Mouse (Mus musculus) gastrocnemius, postnatal 10 days (tissue): ENCODE results near the gene Tfpt. TPM values are rescaled to one million over a fixed set of nuclear protein-coding genes. Genes with fewer than 3 reads are reported as not detected.
"Not testable (repeated sequence)": the region's sequence is repeated elsewhere in the genome, so short reads cannot be mapped to it uniquely, and the experiment has no call there.

Source experiments
- DNase-seq: peaks from one replicate; pipeline ENCODE4 v3.0.0; 2021; ENCODE audit warnings: mixed read lengths
- total RNA-seq, 2 experiments: library from RNA; stranded (reverse); gene quantifications; 2 replicates each; pipeline ENCODE4 v1.2.3; 2021

The Tfpt gene
- total RNA-seq, 2 experiments from 2014 or later = 13.1 to 18.2 TPM

GRCm38 (mm10) chr7:3617242-3617995 is 12.3 kb downstream of the Tfpt start, which contains the start of gene Ndufa3:
Ndufa3 (plus strand) TSS chr7:3617373.
- peak; percentile 82 for DNase-seq

- no peak for DNase-seq
Measured at GRCm38 (mm10) chr7:3616389-3617241, 13.1 kb downstream of the Tfpt start.

GRCm38 (mm10) chr7:3616057-3616388 is 13.7 kb downstream of the Tfpt start, which contains the start of gene Oscar:
Oscar (minus strand) TSS chr7:3616157.
- DNase-seq = no peak

- no peak for DNase-seq
Measured at GRCm38 (mm10) chr7:3614021-3614420, 15.7 kb downstream of the Tfpt start.

DNA sequence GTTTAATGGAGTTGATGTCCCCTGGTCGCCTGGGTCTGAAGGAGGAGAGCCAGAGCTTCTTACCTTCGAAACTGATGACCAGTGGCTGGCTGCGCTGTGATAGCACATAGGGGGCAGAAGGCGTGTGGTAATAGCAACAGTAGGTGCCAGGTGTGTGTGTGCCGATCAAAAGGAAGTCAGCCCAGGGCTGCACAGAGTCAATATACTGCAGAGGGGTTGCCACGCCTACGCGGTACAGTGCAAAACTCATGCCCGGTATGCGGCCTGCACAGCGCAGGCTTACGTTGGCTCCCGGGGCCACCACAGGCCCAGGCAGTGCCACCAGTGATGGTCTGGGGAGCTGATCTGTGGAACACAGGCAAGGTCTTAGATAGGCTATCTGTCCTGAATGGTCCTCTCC is 18.7 kb downstream of the Tfpt start:
- DNase-seq = no peak

DNA sequence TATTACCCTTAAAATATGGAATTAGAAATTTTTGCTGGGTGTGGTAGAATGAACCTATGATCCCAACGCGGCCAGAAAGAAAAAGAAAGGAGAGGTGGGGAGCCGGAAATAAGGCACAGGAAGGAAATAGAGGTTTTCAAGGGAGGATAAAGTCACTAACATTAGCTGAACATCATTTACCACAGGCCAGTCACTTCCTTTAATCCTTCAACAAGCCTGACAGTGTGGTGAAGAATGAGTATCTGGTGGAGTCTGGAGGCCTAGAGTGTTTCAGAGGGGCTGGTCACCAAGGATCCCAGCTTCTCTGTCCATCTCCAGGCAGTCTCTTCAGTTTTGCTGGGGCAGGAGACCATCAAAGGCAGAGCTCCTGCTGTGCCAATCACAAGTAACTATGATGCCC is 19.3 kb downstream of the Tfpt start:
- DNase-seq = no peak

DNA sequence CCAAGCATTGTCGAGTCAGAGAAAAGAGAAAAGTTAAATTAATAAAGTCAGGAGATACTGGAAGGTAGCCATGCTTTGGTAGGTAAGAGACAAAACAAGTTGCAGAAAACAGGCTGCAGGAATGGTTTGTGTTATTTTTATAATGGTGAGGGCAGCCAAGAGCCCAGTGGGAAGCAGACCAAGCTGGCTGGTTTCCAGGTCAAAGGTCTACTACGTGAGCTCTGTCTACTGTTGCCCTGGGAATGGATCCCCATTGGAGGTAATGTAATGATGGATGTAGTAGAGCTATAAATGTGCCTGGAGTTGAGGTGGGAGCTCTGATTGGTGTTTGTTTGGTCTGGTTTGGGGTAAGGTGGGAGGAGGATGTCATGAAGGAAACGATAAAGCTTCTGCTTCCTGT is 20.6 kb downstream of the Tfpt start:
- DNase-seq = peak; percentile 49

DNA sequence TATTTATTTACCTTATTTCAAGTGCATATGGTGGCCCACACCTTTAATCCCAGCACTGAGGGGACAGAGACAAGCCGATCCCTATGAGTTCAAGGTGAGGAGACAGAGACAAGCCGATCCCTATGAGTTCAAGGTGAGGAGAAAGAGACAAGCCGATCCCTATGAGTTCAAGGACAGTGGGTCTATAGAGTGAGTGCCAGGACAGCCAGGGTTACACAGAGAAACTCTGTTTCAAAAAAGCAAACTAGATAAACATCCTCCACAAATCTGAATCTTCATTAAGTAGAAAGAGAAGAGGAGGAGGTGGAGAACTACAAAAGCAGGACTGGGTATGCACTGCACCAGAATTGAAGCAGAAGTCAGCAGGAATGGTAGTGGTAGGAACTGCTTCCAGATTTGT is 21.1 kb downstream of the Tfpt start:
- no peak for DNase-seq

DNA sequence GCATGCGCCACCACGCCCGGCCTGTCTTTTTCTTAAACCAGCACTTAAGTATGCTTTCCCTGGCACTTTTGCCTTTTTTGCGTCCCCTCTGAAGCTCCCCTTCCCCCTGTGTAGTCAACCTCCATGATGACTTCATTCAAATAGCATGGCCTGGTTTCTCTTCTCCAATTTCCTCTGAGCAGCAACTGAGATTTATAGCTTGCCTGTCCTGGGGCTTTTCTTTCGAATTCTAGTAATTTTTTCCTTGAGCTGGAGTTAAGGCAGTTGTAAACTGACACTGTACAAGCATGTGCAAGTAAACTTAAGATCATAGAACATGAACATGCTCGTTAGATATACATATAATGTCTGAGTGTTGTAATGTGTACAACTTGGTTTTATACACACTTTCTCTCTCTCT is 22.3 kb downstream of the Tfpt start:
- no peak for DNase-seq

- DNase-seq = no peak
Measured at GRCm38 (mm10) chr7:3606798-3607197, 22.9 kb downstream of the Tfpt start.

GRCm38 (mm10) chr7:3601119-3601518 is 28.6 kb downstream of the Tfpt start:
- DNase-seq = peak; percentile 56

GRCm38 (mm10) chr7:3597755-3598154 is 32.0 kb downstream of the Tfpt start:
- not testable (repeated sequence) for DNase-seq

DNA sequence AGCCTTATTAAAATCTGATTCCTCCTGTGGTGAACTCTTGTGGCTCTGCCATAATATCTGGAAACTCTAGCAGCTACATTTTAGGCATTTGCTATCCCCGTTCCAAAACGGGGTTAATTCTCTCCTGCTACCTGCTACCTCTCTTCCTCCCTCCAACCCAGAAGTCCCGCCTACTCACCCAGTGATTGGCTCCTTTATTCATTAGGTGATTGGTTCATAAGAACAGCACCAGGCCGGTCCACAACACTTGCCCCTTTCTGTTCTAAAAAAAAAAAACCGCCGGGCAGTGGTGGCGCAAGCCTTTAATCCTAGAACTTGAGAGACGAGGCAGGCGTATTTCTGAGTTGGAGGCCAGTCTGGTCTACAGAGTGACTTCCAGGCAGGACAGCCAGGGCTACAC is 34.6 kb downstream of the Tfpt start:
- no peak for DNase-seq

DNA sequence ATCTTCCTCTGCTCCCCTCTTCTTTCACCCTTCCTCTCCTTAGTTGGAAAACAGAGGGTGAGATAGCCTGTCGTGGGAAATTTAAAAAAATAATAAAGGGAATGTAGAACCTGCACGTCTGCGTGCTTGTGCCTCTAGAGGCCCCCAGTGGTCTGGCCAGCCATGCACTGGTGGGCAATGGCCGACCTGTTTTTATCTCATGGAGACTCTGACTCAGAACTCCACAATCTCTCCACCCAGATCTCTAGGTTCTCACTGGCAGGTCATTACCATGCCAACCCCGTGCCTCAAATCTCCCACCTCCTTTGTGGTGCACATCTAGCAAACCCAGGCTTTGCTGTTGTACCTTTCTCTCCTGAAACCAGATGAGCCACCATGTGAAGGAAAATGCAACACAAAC is 35.0 kb downstream of the Tfpt start:
- DNase-seq = no peak

GRCm38 (mm10) chr7:3593855-3594254 is 35.9 kb downstream of the Tfpt start:
- DNase-seq = no peak

- DNase-seq = no peak
Measured at GRCm38 (mm10) chr7:3591534-3591933, 38.2 kb downstream of the Tfpt start.

DNA sequence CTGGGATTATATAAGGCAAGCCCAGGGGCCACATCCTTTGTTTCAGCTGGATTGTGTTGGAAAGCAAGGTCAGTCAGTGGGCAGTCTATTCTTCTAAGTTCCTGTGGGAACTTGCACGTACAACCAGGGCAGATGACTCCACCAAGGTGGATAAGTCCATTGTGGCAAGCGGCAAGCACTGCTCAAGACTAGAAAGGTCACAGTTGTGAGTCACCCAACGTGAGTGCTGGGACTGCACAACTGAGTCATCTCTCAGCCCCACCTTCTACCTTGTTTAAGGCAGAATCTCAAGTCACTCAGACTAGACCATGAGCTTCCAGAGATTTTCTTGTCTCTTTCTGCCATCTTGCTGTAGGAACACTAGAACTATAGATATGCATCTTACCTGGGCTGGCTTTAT is 39.2 kb downstream of the Tfpt start:
- no peak for DNase-seq

GRCm38 (mm10) chr7:3587292-3587691 is 42.4 kb downstream of the Tfpt start:
- DNase-seq = no peak

- no peak for DNase-seq
Measured at GRCm38 (mm10) chr7:3586255-3586654, 43.5 kb downstream of the Tfpt start.

DNA sequence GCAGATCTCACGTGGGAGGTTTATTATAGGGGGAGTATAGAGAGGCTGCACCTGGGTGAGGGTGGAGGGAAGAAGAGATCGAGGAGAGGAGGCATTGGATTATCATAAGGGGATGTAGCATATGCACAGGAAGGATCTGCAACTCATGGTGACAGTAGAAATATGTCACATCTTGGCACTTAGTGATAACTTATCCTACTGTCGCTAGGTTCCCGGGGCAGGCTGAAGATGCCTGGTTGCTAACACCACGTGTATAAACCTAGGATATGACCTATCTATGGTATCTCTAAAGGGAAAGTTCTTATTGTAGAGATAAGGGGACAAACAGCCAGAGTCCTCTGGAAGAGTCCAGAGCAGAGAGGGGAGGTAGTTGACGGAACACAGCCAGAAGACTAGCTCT is 44.0 kb downstream of the Tfpt start:
- DNase-seq = no peak

DNA sequence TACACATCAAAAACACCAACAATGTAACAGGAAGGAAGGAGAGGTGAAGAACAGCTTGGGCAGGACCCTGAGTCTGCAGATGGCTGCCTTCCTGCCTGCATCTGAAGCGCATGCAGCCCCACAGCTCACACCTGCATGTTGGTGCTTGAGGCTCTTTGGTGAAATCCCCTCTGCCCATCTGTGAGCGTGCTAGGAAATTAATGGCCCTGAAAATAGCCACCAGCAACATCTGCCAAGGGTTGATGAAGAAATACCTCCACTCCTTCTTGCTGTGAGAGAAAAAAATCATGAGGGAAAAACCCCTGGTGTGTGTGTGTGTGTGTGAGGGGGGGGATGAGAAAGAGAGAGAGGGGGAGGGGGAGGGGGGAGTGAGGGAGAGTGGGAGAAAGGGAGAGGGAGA is 49.7 kb downstream of the Tfpt start:
- no peak for DNase-seq

DNA sequence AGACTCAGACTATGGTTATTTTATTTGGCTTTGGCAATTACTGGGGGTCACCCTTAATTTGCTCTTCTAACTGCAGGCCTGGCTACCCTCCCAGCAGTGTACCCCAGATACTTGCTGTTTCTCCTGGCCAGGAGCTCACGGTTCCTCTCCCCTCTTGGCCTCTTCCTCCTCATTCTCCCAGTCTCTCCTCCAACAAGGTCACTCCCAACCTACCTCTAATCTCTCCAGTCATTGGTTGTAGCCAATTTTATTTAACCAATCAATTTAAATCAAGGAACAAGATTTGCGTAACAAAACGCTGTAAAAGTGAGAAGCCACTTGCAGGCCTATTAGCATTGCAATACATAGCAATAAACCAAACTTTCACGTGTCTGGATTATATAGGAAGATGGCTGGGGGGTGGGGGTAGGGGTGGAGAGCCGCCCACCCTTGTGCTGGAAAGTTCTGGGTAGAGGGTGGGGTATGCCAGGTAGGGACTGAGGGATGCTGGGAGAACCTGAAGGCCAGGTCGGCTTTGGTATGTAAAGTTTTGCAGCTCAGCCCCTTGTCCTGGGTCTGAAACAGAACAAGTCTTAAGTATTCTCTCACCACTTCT is 50.7 kb downstream of the Tfpt start:
- DNase-seq = no peak

DNA sequence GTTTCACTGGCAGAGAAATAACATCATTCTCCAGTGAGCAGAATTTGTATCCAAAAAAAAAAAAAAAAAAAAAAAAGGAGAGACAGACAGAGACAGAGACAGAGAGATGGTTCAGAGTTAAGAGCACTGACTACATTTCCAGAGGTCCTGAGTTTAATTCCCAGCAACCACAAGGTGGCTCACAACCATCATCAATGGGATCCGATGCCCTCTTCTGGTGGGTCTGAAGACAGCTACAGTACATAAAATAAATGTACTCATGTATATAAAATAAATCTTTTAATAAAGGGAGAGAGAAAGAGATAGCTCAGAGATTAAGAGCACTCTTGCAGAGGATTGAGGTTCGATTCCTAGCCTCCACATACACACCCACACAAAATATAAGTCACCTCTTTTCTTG is 51.5 kb downstream of the Tfpt start:
- no peak for DNase-seq
